Mouse (Mus musculus) intestine, embryonic 15.5 days (tissue): ENCODE measurements around the gene Gzmm. TPM values are rescaled to one million over a fixed set of nuclear protein-coding genes. Genes with fewer than 3 reads are reported as not detected.

Source experiments
- ATAC-seq: fragments of 200-750 bp; cut with Nextera tagmentation; 2 replicates; pipeline ENCODE4 v1.8.0; 2017; ENCODE audit warnings: moderate TSS enrichment, moderate library complexity
- H3K27ac ChIP-seq: fragments of 300-500 bp; sonication (generic); 2 replicates; pipeline ENCODE4 v1.5.1; 2015; ENCODE audit warnings: mild to moderate bottlenecking, inconsistent platforms
- H3K27me3 ChIP-seq: fragments of 300-500 bp; sonication (generic); replicated peaks from 2 replicates; pipeline ENCODE4 v1.6.1; 2015; ENCODE audit warnings: inconsistent platforms
- H3K36me3 ChIP-seq: fragments of 300-500 bp; sonication (generic); 2 replicates; pipeline ENCODE4 v1.6.1; 2015; ENCODE audit warnings: inconsistent platforms
- H3K4me1 ChIP-seq: fragments of 300-500 bp; sonication (generic); replicated peaks from 2 replicates; pipeline ENCODE4 v1.6.1; 2015; ENCODE audit warnings: inconsistent platforms
- H3K4me2 ChIP-seq: fragments of 300-500 bp; sonication (generic); replicated peaks from 2 replicates; pipeline ENCODE4 v1.6.1; 2015; ENCODE audit warnings: mild to moderate bottlenecking, inconsistent platforms
- H3K4me3 ChIP-seq: fragments of 300-500 bp; sonication (generic); replicated peaks from 2 replicates; pipeline ENCODE4 v1.5.1; 2015; ENCODE audit warnings: inconsistent platforms
- H3K9ac ChIP-seq: fragments of 300-500 bp; sonication (generic); 2 replicates; pipeline ENCODE4 v1.6.1; 2015; ENCODE audit warnings: inconsistent platforms
- H3K9me3 ChIP-seq: fragments of 300-500 bp; sonication (generic); 2 replicates; pipeline ENCODE4 v1.6.1; 2016; ENCODE audit warnings: inconsistent platforms
- WGBS: fragments of 180-500 bp; shearing (Covaris S2); methylation state at CpG from one replicate; pipeline ENCODE4 v1.1.7; 2015; 5-methylcytosine and 5-hydroxymethylcytosine counted together
- polyA plus RNA-seq: library from polyadenylated mRNA; unstranded; fragments of >200 nt; fragmentation: Nextera tagmentation; extraction: Ambion mirVana; gene quantifications from 2 replicates; pipeline ENCODE4 v1.2.1, GENCODE M21; 2015

Gene Gzmm
- polyA plus RNA-seq, 1 experiment from 2014 or later = 0.52 TPM

DNA sequence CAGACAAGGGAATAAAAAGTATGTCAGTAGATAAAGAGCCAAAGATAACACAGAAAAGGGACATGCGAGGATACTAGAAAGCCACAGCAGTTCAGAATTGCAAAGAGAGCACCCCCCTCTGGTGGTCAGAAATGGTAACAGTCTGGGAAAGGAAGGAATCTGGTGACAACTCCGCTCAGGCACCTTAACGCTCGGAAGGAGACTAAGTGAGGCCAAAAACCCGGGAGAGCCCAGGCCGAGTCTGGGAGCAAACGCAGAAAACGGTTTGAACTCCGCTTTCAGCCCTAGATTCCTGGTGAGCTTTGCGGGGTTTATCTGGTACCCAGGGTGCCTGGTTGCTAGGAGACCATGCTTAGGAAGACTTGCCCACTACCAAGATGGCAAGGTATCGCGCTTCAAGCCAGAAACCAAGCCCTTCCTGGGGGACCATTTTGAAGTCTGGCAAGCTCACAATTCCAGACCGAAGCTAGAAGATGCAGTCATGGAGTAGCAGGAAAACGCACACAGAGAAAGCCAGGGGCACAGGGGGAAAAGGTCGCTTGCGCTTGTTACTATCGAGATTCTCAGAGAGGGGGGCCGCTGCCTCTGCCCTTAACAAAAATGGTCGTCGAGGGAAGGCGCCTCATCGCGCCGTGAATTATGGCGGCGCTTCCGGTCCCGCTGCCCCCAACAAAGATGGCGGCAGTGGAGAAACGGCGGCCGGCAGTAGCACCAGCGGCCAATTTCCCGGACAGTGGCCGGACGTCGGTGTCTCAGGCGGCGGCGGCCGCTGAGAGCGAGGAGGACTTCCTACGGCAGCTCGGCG lies 19.8 kb upstream of the Gzmm start, which contains the start of gene Tpgs1:
Gene Tpgs1, plus strand, starts transcription at position 599 of the 805 bp plus-strand sequence.
- no peaks in the 10 kb centered on the region for H3K27me3 ChIP-seq
- H3K4me3 ChIP-seq = peak within 1 kb of the TSS; percentile 87
- H3K36me3 ChIP-seq = no peaks in the 10 kb centered on the region
- H3K4me1 ChIP-seq = peaks cover 21% of the 10 kb centered on the region
- no peaks in the 10 kb centered on the region for H3K9me3 ChIP-seq
- H3K4me2 ChIP-seq = peak within 1 kb of the TSS; percentile 74
- under 1% methylated on average over 45 of the region's 45 CpGs for WGBS
- peak; percentile 83 for ATAC-seq
- H3K9ac ChIP-seq = peak within 1 kb of the TSS; percentile 75
- H3K27ac ChIP-seq = peak within 1 kb of the TSS; percentile 90

DNA sequence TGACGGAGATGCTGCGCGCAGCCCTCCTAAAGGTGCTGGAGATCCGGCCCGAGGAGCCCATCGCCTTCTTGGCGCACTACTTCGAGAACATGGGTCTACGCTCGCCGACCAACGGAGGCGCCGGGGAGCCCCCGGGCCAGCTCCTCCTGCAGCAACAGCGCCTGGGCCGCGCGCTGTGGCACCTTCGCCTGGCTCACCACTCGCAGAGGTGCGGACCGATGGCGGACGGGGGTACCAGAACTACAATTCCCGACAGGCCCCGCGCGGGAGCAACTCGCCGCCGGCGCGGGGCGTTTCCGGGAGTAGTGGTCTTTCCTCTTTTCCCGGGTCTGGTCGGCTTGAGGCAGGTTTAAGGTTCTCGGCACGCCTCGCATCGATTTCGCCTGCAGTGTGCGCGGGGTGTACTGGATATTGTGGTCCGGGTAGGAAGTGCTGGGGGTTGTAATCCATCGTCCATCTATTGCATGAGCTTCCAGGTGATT lies 19.2 kb upstream of the Gzmm start:
- no peaks in the 10 kb centered on the region for H3K9me3 ChIP-seq

DNA sequence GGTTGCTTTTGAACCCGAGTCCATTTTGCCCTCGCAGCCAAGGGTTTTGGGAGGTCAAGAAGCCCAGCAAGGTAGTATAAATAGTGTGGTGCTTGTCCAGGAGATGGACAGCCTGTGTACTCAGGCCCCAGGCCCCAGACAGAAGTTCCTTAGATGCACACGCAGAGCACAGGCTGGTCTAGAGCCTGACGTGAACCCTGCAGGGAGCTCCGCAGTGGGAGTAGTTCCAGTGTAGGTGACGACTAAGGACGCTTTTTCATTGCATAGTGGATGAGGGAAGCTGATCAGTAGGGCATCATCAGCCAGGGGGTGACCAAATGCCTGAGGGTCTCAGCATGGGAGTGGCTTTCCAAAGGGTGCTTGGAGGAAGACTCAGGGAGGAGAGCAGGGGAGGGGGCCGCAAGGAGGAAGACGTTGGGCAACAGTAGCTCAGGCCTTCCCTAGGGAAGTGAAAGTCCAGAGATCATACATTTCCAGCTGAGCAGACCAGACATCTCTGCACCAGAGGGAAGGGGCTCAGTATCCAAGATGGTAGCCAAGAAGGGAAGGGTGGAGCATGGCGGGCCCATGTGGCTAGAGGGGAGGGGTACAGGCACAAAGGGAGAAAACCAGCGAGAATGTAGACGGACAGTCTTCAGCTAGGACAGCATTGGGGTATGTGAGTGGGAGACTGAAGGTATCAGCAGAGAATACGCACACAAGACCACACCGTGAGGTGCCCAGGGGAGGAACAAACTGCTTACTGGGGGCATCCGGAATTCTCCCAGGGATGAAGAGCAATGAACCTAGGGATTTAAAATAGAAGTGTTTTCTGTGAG lies 18.5 kb upstream of the Gzmm start:
- ATAC-seq = peak; percentile 27
- Histone ChIP-seq H3K4me2 (peak overlapping the region; percentile 74), H3K9me3 (no peaks in the 10 kb centered on the region), H3K27ac (peak overlapping the region; percentile 90), H3K4me3 (peak overlapping the region; percentile 87), H3K4me1 (peaks cover 19% of the 10 kb centered on the region), H3K36me3 (no peaks in the 10 kb centered on the region), H3K9ac (peak overlapping the region; percentile 75), H3K27me3 (no peaks in the 10 kb centered on the region)
- WGBS = 29% methylated on average over 15 of the region's 15 CpGs

More for the DNA sequence above, 19.2 kb upstream of the Gzmm start:
- Histone ChIP-seq H3K9ac (peak overlapping the region; percentile 75), H3K4me2 (peak overlapping the region; percentile 74), H3K27ac (peak overlapping the region; percentile 90), H3K27me3 (no peaks in the 10 kb centered on the region), H3K4me1 (peaks cover 19% of the 10 kb centered on the region), H3K4me3 (peak overlapping the region; percentile 87), H3K36me3 (no peaks in the 10 kb centered on the region)
- peak; percentile 73 for ATAC-seq
- WGBS = under 1% methylated on average over 47 of the region's 47 CpGs

DNA sequence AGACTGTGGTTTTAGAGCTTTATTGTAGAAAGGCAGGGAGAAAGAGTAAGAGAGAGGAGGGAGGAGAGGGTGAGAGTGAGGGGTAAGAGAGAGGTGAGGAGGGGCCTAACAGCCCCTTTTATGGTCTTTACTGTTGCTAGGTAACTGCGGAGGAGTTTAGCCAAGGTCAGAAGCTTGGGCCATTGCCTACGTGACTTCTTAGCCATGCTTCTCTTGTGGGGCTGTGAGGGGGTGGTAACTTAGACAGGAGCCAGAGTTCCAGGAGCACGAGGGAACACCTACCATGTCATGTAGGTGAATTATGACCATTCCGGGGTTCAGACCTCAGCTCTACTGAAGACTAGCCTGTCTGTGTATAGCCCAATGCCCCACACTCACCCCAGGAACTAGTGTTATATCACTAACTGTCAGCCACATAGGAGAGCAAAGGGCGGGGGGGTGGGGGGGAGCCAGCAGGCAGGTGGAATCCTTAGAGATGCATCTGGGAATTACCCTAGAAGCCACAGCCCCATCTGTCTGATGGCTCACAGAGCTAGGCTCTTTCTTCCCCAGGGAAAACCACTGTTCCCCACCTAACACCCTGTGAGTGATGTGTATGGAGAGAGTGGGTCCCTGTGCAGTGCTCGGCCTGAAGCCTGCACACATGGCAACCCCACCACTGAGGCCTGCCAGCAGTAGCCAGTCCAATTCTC lies 17.3 kb upstream of the Gzmm start:
- Histone ChIP-seq H3K4me3 (peak overlapping the region; percentile 4; the same call in 1 of the 2 replicates), H3K27ac (peak overlapping the region; percentile 65), H3K4me2 (peak overlapping the region; percentile 74), H3K4me1 (peaks cover 19% of the 10 kb centered on the region), H3K9ac (no peak overlapping the region), H3K36me3 (no peaks in the 10 kb centered on the region), H3K27me3 (no peaks in the 10 kb centered on the region), H3K9me3 (no peaks in the 10 kb centered on the region)
- no peak for ATAC-seq
- 32% methylated on average over 6 of the region's 6 CpGs for WGBS

GRCm38 (mm10) chr10:79672088-79672455 lies 16.7 kb upstream of the Gzmm start:
- WGBS = 51% methylated on average over 3 of the region's 3 CpGs
- no peak overlapping the region for H3K4me3 ChIP-seq
- ATAC-seq = no peak
- no peaks in the 10 kb centered on the region for H3K36me3 ChIP-seq
- no peaks in the 10 kb centered on the region for H3K27me3 ChIP-seq
- H3K9ac ChIP-seq = no peak overlapping the region
- no peaks in the 10 kb centered on the region for H3K9me3 ChIP-seq
- H3K4me1 ChIP-seq = peaks cover 19% of the 10 kb centered on the region
- H3K27ac ChIP-seq = peak overlapping the region; percentile 65; the same call in 1 of the 2 replicates
- peak overlapping the region; percentile 74; the same call in 1 of the 2 replicates for H3K4me2 ChIP-seq

DNA sequence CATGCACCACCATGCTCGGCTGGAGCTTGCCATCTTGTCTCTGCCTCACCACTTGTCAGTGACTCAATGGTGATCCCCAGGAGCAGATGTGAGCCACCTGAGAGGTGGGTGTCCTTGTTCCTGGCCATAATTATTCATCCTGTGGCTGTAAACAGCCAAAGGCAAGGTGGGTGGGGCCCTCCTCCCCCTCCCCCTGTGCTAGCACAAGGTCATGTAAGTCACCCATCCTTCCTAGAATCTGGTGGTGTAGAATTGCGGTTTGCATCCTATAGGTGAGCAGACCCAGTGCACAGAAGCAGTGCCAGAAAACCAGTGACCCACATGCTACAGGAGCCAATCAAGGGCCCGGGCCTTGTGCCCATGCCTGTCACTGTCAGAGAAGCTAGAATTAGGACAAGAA lies 15.8 kb upstream of the Gzmm start:
- Histone ChIP-seq H3K9ac (no peak overlapping the region), H3K4me2 (no peak overlapping the region), H3K27me3 (no peaks in the 10 kb centered on the region), H3K36me3 (no peaks in the 10 kb centered on the region), H3K9me3 (no peaks in the 10 kb centered on the region), H3K27ac (no peak overlapping the region), H3K4me1 (peaks cover 19% of the 10 kb centered on the region), H3K4me3 (no peak overlapping the region)
- ATAC-seq = no peak
- WGBS = 92% methylated on average over 3 of the region's 3 CpGs

GRCm38 (mm10) chr10:79675346-79676035 lies 13.3 kb upstream of the Gzmm start:
- H3K27ac ChIP-seq = no peak overlapping the region
- WGBS = 63% methylated on average over 44 of the region's 44 CpGs
- no peak overlapping the region for H3K4me3 ChIP-seq
- no peak for ATAC-seq
- no peak overlapping the region for H3K9ac ChIP-seq
- H3K4me2 ChIP-seq = no peak overlapping the region
- no peaks in the 10 kb centered on the region for H3K36me3 ChIP-seq
- H3K4me1 ChIP-seq = peaks cover 16% of the 10 kb centered on the region
- H3K27me3 ChIP-seq = no peaks in the 10 kb centered on the region
- H3K9me3 ChIP-seq = no peaks in the 10 kb centered on the region

GRCm38 (mm10) chr10:79680606-79681495 lies 8.0 kb upstream of the Gzmm start:
- Histone ChIP-seq H3K27ac (peak overlapping the region; percentile 65), H3K4me3 (peak overlapping the region; percentile 72), H3K4me2 (peak overlapping the region; percentile 68), H3K4me1 (peaks cover 24% of the 10 kb centered on the region), H3K36me3 (peaks cover 11% of the 10 kb centered on the region), H3K9ac (peak overlapping the region; percentile 80), H3K27me3 (no peaks in the 10 kb centered on the region), H3K9me3 (no peaks in the 10 kb centered on the region)
- ATAC-seq = peak; percentile 24
- 26% methylated on average over 11 of the region's 11 CpGs for WGBS

DNA sequence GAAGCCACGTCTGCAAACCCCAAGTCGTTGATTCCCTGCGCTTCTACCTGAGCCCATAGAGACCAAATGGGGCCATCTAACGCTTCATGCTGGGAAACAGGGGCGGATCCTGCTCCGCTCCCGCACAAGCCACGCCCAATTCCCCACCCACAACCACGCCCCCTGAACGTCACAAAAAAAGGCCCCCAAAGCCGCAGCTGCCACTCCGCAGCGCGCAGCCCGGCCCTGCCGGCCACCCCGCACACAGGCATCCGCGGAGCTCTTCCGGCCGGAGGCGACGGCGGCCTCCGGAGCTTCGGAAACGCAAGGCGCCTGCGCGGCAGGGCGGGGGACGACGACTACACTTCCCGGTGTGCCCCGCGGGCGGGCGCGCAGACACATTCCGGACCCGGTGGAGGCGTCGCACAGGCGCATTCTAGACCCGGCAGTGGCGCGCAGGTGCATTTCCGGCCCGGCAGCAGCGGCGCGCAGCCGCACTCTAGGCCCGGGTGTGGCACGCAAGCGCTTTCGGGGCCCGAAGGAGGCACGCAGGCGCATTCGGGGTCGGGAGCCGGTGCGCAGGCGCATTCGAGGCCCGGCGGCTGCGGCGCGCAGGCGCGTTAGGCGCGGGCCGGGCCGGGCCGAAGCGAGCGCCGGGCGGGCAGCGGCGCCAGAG lies 7.1 kb upstream of the Gzmm start, which contains the start of gene Cdc34:
Gene Cdc34, plus strand, starts transcription at position 605 of the 655 bp plus-strand sequence.
- H3K9ac ChIP-seq = peak within 1 kb of the TSS; percentile 80
- under 1% methylated on average over 84 of the region's 84 CpGs for WGBS
- peak within 1 kb of the TSS; percentile 72 for H3K4me3 ChIP-seq
- H3K36me3 ChIP-seq = peaks cover 18% of the 10 kb centered on the region
- peak within 1 kb of the TSS; percentile 74 for H3K27ac ChIP-seq
- H3K4me1 ChIP-seq = peaks cover 24% of the 10 kb centered on the region
- ATAC-seq = peak; percentile 95
- H3K4me2 ChIP-seq = peak within 1 kb of the TSS; percentile 84
- no peaks in the 10 kb centered on the region for H3K9me3 ChIP-seq
- H3K27me3 ChIP-seq = no peaks in the 10 kb centered on the region

- peaks cover 26% of the 10 kb centered on the region for H3K36me3 ChIP-seq
- peak overlapping the region; percentile 84 for H3K4me2 ChIP-seq
- H3K27ac ChIP-seq = peak overlapping the region; percentile 74
- peak overlapping the region; percentile 72 for H3K4me3 ChIP-seq
- peaks cover 24% of the 10 kb centered on the region for H3K4me1 ChIP-seq
- WGBS = under 1% methylated on average over 10 of the region's 10 CpGs
- no peaks in the 10 kb centered on the region for H3K9me3 ChIP-seq
- peak overlapping the region; percentile 80 for H3K9ac ChIP-seq
- H3K27me3 ChIP-seq = no peaks in the 10 kb centered on the region
- peak; percentile 3; the same call in 1 of the 2 replicates for ATAC-seq
Measured at GRCm38 (mm10) chr10:79682551-79682915, 6.3 kb upstream of the Gzmm start.
